Mouse (Mus musculus) liver, embryonic 11.5 days (tissue): ENCODE results near the gene Nav2. TPM values are rescaled to one million over a fixed set of nuclear protein-coding genes. Genes with fewer than 3 reads are reported as not detected.

Source experiments
- ATAC-seq: fragments of 200-750 bp; cut with Nextera tagmentation; replicated peaks from 2 replicates; pipeline ENCODE4 v1.8.0; 2017; ENCODE audit warnings: moderate number of reproducible peaks, mild to moderate bottlenecking, moderate TSS enrichment, moderate library complexity; ENCODE audit not compliant: low FRiP score
- DNase-seq: peaks from one replicate; pipeline ENCODE4 v3.0.0-alpha.2; 2017; ENCODE audit warnings: low spot score
- H3K27ac ChIP-seq: fragments of 300-500 bp; sonication (generic); 2 replicates; pipeline ENCODE4 v1.5.1; 2014; ENCODE audit warnings: mild to moderate bottlenecking, low read depth, low read length, control low read depth
- H3K27me3 ChIP-seq: fragments of 300-500 bp; sonication (generic); replicated peaks from 2 replicates; pipeline ENCODE4 v1.6.1; 2014; ENCODE audit warnings: low read length, mixed read lengths; ENCODE audit not compliant: control insufficient read depth, insufficient read depth
- H3K36me3 ChIP-seq: fragments of 300-500 bp; sonication (generic); 2 replicates; pipeline ENCODE4 v1.6.1; 2014; ENCODE audit warnings: mild to moderate bottlenecking, low read length, moderate library complexity, mixed read lengths; ENCODE audit not compliant: control insufficient read depth, insufficient read depth
- H3K4me1 ChIP-seq: fragments of 300-500 bp; sonication (generic); replicated peaks from 2 replicates; pipeline ENCODE4 v1.6.1; 2014; ENCODE audit warnings: low read length, mixed read lengths; ENCODE audit not compliant: control insufficient read depth, insufficient read depth
- H3K4me2 ChIP-seq: fragments of 300-500 bp; sonication (generic); 2 replicates; pipeline ENCODE4 v1.6.1; 2014; ENCODE audit warnings: mild to moderate bottlenecking, control low read depth, moderate library complexity
- H3K4me3 ChIP-seq: fragments of 300-500 bp; sonication (generic); 2 replicates; pipeline ENCODE4 v1.5.1; 2014; ENCODE audit warnings: low read depth, low read length, control low read depth
- H3K9ac ChIP-seq: fragments of 300-500 bp; sonication (generic); 2 replicates; pipeline ENCODE4 v1.6.1; 2014; ENCODE audit warnings: low read depth, low read length, control low read depth
- H3K9me3 ChIP-seq: fragments of 300-500 bp; sonication (generic); 2 replicates; pipeline ENCODE4 v1.6.1; 2016; ENCODE audit warnings: low read length, inconsistent platforms, mixed read lengths; ENCODE audit not compliant: control insufficient read depth
- WGBS: fragments of 180-500 bp; shearing (Covaris S2); extraction: QIAGEN DNeasy Blood & Tissue Kit; methylation state at CpG from one replicate; pipeline ENCODE4 v1.1.7; 2014; 5-methylcytosine and 5-hydroxymethylcytosine counted together
- polyA plus RNA-seq: library from polyadenylated mRNA; unstranded; fragments of >200 nt; fragmentation: Nextera tagmentation; extraction: Ambion mirVana; gene quantifications from 2 replicates; pipeline ENCODE4 v1.2.1, GENCODE M21; 2014

Nav2 gene
- polyA plus RNA-seq, 1 experiment from 2014 or later = 6.2 TPM

- no peaks in the 10 kb centered on the region for H3K4me1 ChIP-seq
- H3K4me3 ChIP-seq = no peak overlapping the region
- H3K4me2 ChIP-seq = 0 out of 2 replicates have a peak overlapping the region, but pooled peaks have one; percentile 10
- peak overlapping the region; percentile 48 for H3K27ac ChIP-seq
- 66% methylated on average over 7 of the region's 7 CpGs for WGBS
- H3K9me3 ChIP-seq = peaks cover 3% of the 10 kb centered on the region; the same call in 1 of the 2 replicates
- no peaks in the 10 kb centered on the region for H3K36me3 ChIP-seq
- H3K9ac ChIP-seq = no peak overlapping the region
- DNase-seq (no peak), ATAC-seq (no peak)
- no peaks in the 10 kb centered on the region for H3K27me3 ChIP-seq
Measured at GRCm38 (mm10) chr7:49398020-49398516, 489.6 kb downstream of the Nav2 start.

GRCm38 (mm10) chr7:49399314-49399713 is 490.8 kb downstream of the Nav2 start:
- no peaks in the 10 kb centered on the region for H3K36me3 ChIP-seq
- ATAC-seq (no peak), DNase-seq (no peak)
- H3K9me3 ChIP-seq = peaks cover 3% of the 10 kb centered on the region; the same call in 1 of the 2 replicates
- 37% methylated on average over 2 of the region's 2 CpGs for WGBS
- H3K9ac ChIP-seq = no peak overlapping the region
- H3K4me1 ChIP-seq = no peaks in the 10 kb centered on the region
- H3K4me2 ChIP-seq = no peak overlapping the region
- no peak overlapping the region for H3K4me3 ChIP-seq
- H3K27ac ChIP-seq = no peak overlapping the region
- H3K27me3 ChIP-seq = no peaks in the 10 kb centered on the region

- H3K4me2 ChIP-seq = no peak overlapping the region
- no peak overlapping the region for H3K27ac ChIP-seq
- H3K27me3 ChIP-seq = no peaks in the 10 kb centered on the region
- no peak overlapping the region for H3K4me3 ChIP-seq
- DNase-seq (no peak), ATAC-seq (no peak; the same call in 1 of the 2 replicates)
- H3K4me1 ChIP-seq = no peaks in the 10 kb centered on the region
- H3K9ac ChIP-seq = no peak overlapping the region
- no peaks in the 10 kb centered on the region for H3K36me3 ChIP-seq
- no peaks in the 10 kb centered on the region for H3K9me3 ChIP-seq
- WGBS = 84% methylated on average over 19 of the region's 19 CpGs
Measured at GRCm38 (mm10) chr7:49400463-49400862, 491.9 kb downstream of the Nav2 start.

GRCm38 (mm10) chr7:49402526-49402925 is 494.0 kb downstream of the Nav2 start:
- no peak overlapping the region for H3K27ac ChIP-seq
- ATAC-seq = no peak
- H3K4me3 ChIP-seq = no peak overlapping the region
- no peaks in the 10 kb centered on the region for H3K27me3 ChIP-seq
- no peaks in the 10 kb centered on the region for H3K4me1 ChIP-seq
- WGBS = 77% methylated on average over 5 of the region's 5 CpGs
- H3K4me2 ChIP-seq = no peak overlapping the region
- no peaks in the 10 kb centered on the region for H3K36me3 ChIP-seq
- no peak for DNase-seq
- no peaks in the 10 kb centered on the region for H3K9me3 ChIP-seq
- H3K9ac ChIP-seq = no peak overlapping the region

- no peak for DNase-seq
- Histone ChIP-seq H3K27ac (no peak overlapping the region), H3K27me3 (no peaks in the 10 kb centered on the region), H3K4me2 (no peak overlapping the region), H3K36me3 (no peaks in the 10 kb centered on the region), H3K4me1 (no peaks in the 10 kb centered on the region), H3K9ac (no peak overlapping the region), H3K4me3 (no peak overlapping the region), H3K9me3 (no peaks in the 10 kb centered on the region)
- no peak for ATAC-seq
- WGBS = 80% methylated on average over 9 of the region's 9 CpGs
Measured at GRCm38 (mm10) chr7:49407688-49408087, 499.2 kb downstream of the Nav2 start.

GRCm38 (mm10) chr7:49408625-49409024 is 500.1 kb downstream of the Nav2 start:
- ATAC-seq = no peak
- no peaks in the 10 kb centered on the region for H3K36me3 ChIP-seq
- no peaks in the 10 kb centered on the region for H3K27me3 ChIP-seq
- no peak overlapping the region for H3K4me2 ChIP-seq
- DNase-seq = no peak
- H3K9me3 ChIP-seq = no peaks in the 10 kb centered on the region
- H3K9ac ChIP-seq = no peak overlapping the region
- H3K4me1 ChIP-seq = no peaks in the 10 kb centered on the region
- 89% methylated on average over 7 of the region's 7 CpGs for WGBS
- no peak overlapping the region for H3K4me3 ChIP-seq
- no peak overlapping the region for H3K27ac ChIP-seq

- 87% methylated on average over 3 of the region's 3 CpGs for WGBS
- H3K4me3 ChIP-seq = no peak overlapping the region
- H3K9ac ChIP-seq = no peak overlapping the region
- ATAC-seq (no peak), DNase-seq (no peak)
- H3K27ac ChIP-seq = no peak overlapping the region
- H3K36me3 ChIP-seq = no peaks in the 10 kb centered on the region
- no peak overlapping the region for H3K4me2 ChIP-seq
- H3K27me3 ChIP-seq = no peaks in the 10 kb centered on the region
- no peaks in the 10 kb centered on the region for H3K9me3 ChIP-seq
- no peaks in the 10 kb centered on the region for H3K4me1 ChIP-seq
Measured at GRCm38 (mm10) chr7:49409265-49409664, 500.7 kb downstream of the Nav2 start.

- H3K4me3 ChIP-seq = no peak overlapping the region
- ATAC-seq = no peak
- no peak overlapping the region for H3K27ac ChIP-seq
- no peaks in the 10 kb centered on the region for H3K4me1 ChIP-seq
- no peaks in the 10 kb centered on the region for H3K36me3 ChIP-seq
- no peaks in the 10 kb centered on the region for H3K9me3 ChIP-seq
- no peak for DNase-seq
- WGBS = 75% methylated on average over 5 of the region's 5 CpGs
- no peak overlapping the region for H3K4me2 ChIP-seq
- no peaks in the 10 kb centered on the region for H3K27me3 ChIP-seq
- H3K9ac ChIP-seq = no peak overlapping the region
Measured at GRCm38 (mm10) chr7:49410188-49410587, 501.7 kb downstream of the Nav2 start.

- WGBS = 85% methylated on average over 4 of the region's 4 CpGs
- H3K9me3 ChIP-seq = no peaks in the 10 kb centered on the region
- no peak for DNase-seq
Measured at GRCm38 (mm10) chr7:49410892-49411291, 502.4 kb downstream of the Nav2 start.

More at GRCm38 (mm10) chr7:49410892-49411291, 502.4 kb downstream of the Nav2 start:
- ATAC-seq = no peak
- no peak overlapping the region for H3K4me3 ChIP-seq
- no peak overlapping the region for H3K9ac ChIP-seq
- H3K4me2 ChIP-seq = no peak overlapping the region
- H3K27me3 ChIP-seq = no peaks in the 10 kb centered on the region
- no peaks in the 10 kb centered on the region for H3K4me1 ChIP-seq
- no peaks in the 10 kb centered on the region for H3K36me3 ChIP-seq
- H3K27ac ChIP-seq = no peak overlapping the region
